Mouse (Mus musculus) cerebellum, postnatal 36 days (tissue): Measurements from ENCODE around the gene Magi1.
A peak's percentile ranks its signal among the peaks of the same experiment; 100 is the strongest.

Experiments used
- DNase-seq, 2 experiments: peaks; one replicate each; pipeline ENCODE4 v3.0.0; 2021 to 2022; ENCODE audit warnings: mixed read lengths in 2 of 2

Gene Magi1

DNA sequence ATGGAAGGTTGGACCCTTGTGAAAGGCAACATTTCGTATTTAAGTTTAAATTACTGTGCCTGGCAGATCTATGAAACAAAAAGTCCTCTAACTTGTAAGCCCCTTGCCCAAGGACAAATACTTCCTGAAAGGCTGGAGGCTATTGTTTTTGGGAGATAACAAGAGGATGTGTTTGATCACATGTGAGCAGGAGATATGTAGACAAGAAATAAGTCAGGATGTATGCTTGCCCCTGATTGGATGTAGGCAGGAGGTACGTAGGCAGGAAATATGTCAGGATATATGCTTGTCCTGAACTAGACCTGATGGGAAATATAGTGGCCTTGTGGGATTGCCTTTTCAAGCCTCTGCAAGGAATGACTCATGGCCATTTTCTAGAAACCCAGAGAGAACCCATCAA, 84.0 kb downstream of the Magi1 start:
- no peak for DNase-seq

DNA sequence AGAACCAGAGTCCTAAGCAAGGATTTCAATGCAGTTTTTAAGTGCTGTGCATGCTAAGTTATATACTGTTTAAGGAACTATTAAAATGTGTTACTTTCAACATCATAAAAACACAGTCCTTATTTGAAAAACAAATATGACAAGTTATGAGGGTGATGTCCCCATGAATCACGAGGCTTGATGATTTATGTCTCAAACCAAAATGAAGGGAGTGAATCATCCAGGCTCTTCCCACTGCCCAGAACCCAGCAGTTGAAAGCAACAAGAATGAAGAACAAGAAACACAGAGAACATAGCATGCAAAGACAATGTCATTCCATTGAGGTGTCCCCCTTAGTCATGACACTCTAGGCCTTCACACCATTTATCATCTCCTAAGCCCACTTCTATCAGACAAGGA, 85.9 kb downstream of the Magi1 start:
- no peak for DNase-seq

DNA sequence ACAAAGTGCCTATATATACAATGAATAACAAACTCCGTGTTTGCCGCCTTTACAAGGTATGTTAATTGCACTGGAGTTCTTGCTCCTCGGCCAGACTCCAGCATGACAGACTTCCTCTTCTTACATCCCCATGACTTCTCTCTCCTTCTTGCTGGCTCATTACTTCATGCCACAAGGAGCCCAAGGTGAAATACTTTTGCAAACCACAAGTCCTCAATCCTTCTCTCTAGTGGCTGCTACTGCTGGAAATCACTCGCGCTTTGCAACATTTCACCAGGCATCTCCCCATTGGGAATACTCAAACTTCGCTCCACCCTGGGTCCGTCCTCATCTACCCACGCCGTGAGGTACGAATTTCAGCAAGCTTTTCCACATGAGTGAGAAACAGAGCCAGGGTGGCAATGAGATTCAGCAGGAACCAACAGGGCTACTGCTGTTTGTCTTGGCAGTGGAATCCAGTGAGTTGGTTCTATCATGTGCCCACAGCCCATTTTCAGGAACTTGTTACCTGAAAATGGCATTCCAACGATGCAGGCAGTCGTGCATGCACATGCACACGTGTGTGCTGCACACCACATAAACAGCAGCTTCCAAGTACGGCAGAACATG, 88.3 kb downstream of the Magi1 start:
- DNase-seq: no peak

DNA sequence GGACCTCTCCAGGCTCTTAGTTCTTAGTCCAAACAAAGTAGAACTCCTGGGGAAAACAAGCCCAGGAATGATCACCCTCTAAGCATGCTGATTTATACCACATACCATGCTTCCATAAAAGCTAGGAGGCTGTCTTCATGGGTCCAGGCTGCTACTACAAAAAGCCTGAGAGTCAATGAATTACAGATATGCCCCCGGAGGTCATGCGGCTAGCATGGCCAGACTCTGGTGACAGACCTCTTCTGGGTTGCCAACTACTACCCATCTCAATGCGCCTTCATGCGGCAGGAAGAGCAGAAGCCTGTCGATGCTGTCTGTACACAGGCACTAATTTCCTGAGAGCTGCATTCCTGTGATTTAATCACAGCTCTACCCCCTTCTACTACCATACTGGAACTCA, 92.9 kb downstream of the Magi1 start:
- DNase-seq: no peak

DNA sequence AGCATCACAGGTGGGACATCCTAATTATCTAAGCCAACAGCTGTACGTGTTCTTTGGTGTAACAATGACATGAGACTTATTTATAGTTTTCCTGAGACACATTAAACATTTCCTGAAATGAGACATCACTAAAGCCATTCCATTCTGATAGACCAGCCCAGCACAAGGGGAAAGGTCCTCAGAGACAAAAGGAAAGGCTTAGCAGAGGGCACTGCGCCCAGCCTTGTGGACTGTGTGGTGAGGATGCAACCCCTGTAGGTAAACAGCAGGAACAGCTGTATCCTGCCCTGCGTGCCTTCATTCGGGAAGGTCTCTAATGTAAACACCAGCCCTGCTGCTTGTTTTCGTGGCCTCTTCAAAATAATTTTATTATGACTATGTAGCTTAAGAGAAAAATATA, 94.3 kb downstream of the Magi1 start:
- DNase-seq: no peak

DNA sequence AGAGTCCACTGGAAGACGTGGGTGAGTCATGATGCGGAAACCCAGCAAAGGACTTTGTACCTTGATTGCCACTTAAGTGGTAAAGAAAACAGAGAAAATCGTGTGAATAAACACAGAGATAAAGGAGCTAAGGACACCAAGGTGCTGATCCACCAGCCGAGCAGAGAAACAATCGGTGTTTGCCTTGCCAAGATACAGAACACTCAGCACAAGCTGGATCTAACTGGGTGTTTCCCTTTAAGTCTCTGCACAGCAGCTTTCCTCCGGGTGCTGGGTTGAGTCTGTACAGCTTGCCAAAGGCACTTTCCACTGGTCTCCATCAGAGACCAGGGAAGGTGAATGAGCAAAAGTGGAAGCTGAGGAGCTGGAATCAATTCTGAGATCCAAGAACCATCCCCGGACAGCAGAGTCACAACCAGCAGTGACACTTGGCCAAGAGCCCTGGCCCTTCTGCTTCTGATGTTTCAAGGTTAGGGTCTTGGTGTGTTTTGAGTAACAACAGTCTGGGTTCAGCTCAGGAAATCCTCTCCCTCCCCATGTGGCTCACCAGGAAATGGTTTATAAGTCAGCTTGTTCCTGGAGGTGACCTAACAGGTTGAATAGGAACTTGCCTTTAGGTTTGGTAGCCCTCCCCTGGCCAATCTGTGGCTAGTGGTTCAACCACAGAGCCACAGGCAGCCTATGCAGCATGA, 96.9 kb downstream of the Magi1 start:
- DNase-seq: no peak

DNA sequence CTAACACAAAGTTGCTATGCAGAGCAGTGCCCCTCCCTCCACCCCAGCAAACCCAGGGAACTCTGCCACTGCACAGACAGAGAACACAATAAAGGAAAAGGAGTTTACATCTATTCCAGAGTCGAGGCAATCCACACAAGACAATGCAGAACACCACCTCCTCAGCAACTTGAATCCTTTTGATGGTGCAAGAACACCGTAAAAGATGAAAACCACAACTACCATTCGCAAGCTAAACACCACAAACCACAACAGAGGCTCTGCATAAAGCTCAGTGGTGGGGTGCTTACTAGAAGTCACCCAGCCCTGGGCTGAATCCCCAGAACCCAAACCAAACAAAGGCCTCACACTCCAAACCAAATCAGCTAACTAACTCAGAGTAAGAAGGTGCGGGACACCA, 99.4 kb downstream of the Magi1 start:
- no peak for DNase-seq

DNA sequence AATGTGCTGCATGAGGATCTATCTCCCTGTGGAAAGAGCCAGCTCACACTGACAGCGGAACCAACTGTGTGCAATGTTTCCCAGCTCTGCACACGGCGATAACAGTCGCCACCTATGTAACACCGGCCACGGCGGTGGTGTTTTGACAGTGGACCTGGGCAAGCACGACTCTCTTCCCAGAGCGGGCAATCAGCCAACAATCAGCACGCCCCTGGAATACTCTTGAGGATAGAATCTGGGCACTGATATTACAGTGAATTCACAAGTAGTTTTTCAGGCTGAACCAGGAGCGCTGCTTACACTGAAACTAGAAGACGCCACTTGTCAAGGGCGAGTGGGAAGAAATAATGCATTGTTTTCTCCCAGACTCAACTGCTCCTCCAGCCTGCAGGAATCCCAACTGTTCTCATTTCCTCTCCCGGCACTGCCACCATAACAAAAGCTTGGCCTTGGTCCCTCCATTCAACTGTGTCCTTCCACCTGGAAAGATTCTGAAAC, 100.3 kb downstream of the Magi1 start:
- peak; percentile 44 to 50 for DNase-seq

DNA sequence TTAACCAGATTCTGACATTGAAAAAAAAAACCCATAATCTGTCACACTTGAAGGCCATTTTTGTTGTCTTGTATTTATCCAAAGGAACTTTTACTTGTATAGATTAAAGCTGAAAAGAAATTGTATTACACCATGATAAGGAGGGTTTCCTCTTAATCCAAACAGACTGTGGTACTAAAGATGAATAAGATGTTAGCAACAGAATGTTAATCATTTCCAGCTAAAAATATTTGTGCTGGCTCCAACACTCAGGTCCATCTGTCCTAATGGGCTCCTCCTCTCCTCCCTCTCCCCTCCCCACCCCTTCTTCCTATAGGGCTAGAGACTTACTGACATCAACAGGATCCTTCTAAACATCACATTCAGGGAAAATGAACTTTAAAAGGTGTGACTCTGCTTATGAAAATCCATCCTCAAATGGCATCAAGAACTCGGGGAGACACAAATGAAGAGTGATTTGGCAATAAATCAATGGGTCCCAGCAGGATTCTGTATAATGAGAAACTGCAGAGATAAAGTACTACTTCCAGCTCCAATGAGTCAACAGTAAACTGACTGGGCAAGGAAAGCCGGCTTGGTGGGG, 102.0 kb downstream of the Magi1 start:
- no peak for DNase-seq

DNA sequence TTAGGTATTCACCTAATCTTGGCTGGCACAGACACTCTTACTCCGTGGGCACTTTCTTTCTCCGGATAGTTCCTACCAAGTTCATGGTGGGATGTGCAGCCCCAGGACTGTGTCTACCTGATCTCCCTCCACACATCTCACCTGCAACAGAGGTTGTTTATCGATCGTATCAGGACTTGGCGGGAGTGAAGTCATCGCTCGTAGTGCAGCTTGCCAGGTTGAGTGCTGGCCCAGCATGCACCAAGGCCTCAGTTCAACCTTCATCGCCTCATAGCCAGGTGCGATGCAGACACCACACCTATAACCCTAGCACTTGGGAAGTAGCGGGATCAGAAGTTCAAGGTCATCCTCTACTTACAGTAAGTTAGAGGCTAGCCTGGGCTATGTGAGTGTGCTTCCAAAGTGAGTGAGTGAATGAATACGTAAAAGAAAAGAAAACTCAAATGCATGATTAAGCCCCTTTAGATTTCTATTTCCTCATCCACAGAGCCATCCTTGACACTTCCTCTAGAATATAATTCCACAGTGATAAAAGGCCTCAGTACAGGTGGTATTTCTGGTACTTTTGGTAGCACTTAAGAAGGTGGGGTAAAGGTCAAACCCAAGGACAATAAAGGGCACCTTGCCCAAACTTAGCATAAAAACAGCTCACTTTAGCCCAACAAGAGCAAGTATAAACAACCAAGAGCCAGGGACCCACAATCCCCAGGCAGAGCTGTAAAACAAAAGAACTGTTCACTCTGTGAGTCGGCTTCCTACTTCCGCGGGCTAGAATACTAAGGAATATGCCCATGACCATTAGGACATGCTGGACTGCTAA, 103.2 kb downstream of the Magi1 start:
- DNase-seq: no peak

DNA sequence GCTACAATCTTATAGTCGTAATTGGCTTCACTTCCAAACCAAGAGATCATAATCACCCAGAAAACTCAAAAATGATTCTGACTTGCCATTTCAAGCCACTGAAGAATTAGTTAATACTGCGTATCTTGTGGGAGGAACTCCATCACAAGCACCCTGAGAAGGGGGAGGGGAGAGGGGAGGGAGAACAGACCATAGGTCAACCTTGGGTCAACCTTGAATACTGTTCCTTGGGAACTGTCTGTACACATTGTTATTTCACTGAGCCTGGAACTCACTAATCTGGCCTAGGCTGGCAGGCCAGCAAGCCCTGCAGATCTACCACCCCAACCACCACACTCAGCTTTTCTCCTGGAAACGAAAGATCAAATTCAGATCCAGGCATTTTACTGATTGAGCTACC, 106.2 kb downstream of the Magi1 start:
- no peak for DNase-seq

DNA sequence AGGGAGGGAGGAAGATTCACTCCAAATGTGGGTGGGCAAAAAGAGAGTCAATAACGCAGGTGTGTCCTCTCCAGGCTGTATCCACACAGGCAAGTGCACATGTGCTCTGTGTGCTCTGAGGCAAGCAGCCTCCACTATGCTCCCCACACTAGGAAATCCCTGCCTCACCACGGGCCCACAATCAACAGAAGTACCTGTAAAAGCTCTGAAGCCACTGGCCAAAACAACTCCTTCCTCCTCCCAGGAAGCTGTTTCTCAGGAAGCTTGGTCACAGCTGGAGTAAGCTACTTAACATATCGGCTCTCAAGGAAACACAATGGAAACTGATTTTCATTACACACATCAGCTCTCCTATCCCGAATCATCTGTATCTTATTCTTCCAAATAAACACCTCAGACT, 107.0 kb downstream of the Magi1 start:
- no peak for DNase-seq

DNA sequence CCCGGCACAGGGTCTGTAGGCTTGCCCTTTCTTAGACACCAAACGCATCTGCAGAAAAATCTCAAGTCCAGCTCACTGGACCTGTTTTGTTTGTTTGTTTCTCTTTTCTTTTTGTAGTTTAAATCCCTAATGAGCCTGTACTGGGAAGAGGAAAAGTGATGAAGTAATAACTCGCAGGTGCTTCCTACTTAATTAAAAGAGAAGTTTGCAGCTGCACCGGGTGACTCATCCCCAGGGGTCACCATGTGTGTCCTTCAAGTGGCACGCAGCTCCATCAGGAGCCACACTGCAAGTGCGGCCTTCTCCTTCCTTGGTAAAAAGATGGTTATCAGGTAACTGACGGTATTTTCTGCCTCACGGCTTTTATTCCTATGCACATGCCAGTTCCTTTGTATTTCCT, 112.5 kb downstream of the Magi1 start:
- DNase-seq: no peak

DNA sequence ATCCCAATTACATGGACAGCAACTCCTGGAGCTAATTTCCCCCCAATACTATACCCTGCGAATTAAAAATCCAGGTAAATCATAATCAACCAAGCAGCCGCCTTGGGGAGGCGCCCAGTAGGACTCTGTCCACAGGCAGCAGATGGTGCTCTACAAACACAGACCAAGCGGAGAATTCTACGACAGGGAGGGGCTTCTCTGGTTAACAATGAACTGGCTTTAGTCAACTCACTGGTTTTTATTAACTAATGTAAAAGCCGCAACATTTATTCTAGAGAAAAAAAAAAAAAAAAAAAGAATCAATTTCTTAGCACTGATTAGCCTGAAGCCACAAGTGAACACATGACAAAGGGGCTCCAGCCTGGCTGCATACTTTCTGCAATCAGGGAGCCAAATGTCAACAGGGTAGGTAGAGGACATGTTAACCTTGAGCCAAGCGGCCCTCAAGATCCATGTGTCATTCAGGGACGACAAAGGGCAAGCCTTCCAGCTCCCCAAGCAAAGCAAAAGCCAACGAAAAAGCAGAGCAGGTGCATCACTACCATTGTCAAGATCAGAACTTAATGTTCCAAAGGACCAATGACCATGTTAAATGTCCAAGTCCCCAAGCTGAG, 114.0 kb downstream of the Magi1 start:
- DNase-seq: no peak

DNA sequence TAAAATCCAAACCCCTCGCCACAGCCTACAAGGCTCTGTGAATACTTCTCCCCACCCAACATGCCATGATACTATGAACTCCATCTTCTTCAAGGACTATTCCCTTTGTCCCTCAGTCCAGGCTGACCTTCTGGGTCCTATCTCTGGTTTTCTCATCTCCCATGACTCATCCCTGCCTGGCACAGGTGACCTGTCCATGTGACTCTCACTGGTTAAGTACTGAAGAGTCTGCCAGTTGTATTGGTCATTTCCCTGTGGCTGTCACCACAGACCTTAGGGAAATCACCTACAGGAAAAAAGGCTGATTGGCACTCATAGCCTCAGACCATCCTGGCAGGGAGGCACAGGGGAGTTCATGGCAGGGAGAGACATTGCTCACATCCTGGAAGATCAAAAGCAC, 117.8 kb downstream of the Magi1 start:
- no peak for DNase-seq

DNA sequence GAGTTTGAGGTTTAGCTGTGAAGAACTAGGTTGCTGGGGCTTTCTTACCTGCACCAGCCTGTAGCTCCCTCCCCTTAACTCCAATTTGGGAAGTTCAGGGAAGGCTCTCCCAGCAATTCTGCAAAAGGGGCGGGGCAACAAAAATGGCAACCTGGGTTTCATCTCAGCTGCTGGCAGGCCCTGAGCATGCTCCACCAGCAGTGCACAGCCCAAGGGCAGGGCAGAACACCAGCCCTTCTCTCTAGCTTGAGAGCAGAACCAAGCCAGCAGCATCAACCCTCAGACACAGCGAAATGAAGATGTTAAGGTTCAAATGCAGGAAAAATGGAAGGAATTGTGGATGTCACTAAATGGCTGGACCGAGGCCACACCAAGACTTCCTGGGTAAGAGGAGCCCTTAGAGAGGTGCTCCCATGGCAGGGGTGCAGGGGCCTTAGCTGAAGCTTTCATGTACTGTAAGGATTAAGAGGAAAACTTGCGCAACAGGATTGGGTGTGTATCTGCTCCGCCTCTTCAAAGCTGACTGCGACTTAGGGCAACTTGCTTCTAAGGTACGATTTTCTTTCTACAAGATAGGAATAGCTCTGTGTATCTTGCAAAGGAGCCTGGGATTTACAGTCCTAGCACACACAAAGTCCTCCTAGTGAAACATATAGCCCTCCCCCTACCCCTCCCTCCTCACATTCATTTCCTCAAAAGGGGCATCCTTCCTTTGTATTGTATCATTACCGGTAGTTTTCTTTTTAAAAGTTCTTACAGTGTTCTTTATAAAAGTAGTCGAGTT, 118.8 kb downstream of the Magi1 start:
- DNase-seq: no peak

DNA sequence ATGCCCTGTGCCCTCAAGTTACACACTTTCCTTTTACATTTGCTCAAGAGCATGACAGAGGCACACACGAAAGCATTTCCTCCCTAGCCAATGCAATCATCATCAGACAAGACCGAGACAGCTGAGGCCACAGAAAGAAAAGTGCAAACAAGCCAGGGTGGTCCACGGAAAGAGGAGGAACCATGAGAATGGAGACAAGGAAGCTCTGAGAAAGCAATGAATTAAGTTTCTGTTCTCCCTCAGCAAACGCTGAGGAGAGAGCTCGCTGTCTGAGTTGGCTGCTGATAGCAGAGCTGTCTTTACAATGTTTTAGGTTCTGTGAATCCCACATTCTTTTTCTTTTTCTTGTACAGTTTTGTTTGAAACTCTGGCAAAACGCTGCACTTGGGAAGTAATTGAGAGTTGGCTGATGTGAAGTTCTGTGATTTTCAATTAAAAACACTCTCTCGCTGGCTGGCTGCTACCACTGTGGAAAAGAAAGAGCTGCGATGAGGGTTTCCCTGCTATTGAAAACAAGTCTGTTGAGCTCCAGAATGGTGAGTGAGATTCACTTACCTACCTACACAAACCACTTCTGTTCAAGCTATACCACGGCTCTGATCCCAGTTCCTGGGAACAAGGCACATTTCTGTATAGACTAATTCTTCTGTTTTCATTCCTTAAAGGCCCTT, 120.3 kb downstream of the Magi1 start:
- DNase-seq: no peak

DNA sequence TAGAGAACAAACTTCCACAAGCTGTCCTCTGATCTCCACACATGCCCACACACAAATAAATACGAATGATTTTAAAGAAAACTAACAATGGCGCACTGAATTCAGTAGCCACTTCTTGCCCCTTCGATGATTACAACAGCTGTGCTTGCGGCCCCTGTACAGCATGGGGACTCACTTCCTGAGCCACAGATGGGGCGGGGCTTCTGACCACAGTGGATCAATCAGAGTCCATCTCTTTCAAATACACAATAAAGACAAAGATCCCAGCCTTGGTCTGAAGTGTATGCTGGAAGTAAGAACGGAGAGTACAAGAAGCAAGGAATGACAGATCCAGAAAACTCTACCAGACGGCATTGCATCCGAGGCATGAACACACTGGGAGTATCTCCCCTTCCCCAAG, 120.8 kb downstream of the Magi1 start:
- no peak for DNase-seq

DNA sequence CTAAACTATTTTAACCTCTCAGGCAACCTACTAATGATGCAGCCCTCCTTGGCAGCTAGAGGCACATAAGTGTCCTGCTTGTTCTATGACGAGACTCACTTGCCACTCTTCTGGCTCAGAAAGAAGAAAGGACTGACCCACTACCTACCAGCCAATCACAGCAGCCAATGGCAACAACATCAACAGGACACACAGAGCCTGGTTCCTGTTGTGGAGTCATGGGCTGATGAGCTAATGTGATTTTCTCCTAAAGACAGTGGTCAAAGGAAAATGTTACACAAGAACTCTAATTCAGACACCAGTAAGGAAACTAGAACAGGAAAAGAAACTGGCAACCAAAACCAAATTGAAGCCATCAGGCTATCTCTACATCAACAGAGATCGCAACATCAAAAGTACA, 124.5 kb downstream of the Magi1 start:
- no peak for DNase-seq

DNA sequence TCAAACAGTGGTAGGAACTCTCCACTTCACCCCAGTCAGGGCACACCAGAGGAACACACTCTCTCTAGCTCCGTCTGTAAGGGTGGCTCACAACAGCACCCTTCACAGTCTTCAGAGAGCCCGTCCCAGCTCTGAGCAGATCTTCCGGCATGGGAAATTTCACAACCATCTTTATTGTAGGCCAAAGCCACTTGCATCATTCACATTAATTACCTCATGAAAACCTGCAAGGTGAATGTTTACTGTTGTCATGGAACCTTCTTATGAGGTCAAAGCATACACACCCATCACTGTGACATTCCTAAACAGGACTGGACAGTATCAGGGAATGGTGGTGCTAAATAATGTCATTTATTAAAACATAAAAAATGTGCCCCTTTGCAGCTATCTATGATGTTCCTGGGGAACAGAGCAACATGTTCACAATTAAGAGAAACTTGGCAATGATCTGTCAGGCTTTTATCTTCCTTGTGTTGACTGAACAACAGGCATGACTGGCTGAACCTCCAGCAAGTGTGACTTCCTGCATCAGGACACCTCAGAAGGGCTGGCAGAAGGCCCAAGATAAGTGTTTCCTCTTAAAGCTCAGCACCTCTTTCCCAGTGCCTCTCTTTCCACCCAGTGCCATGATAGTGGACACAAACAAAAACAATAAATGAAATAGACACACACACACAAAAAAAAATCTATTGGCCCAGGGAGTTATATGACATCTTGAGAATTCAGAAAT, 125.4 kb downstream of the Magi1 start:
- no peak for DNase-seq

DNA sequence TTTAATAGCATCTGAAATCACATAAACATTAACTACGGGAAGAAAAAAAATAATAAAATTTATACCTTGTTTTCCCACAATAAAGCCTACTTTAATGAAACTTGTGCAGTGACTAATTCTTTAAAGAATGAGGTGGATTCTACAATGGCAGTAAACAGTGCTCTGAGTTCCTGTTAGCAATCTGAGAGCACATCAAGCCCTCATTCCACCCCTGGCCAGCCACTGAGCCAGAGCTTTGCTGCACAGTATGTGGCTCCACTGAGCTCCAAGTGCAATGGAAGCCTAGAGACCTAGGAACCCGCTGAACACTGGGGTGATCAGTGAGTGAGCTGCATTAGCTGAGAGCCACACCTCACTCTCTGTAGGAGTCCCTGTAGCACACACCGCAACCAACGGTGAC, 127.7 kb downstream of the Magi1 start:
- no peak for DNase-seq
